Mouse (Mus musculus) effector memory CD4-positive, alpha-beta T cell, adult 5 months (primary cell): ENCODE measurements around the gene Ctnnd1. TPM values are rescaled to one million over a fixed set of nuclear protein-coding genes. Genes with fewer than 3 reads are reported as not detected.

Experiments used
- polyA plus RNA-seq: library from polyadenylated mRNA; unstranded; fragments of 100-300 nt; shearing (Covaris generic); gene quantifications from one replicate; pipeline ENCODE4 v1.2.1, GENCODE M21; 2017

Gene Ctnnd1
- polyA plus RNA-seq: 0.29 TPM

DNA sequence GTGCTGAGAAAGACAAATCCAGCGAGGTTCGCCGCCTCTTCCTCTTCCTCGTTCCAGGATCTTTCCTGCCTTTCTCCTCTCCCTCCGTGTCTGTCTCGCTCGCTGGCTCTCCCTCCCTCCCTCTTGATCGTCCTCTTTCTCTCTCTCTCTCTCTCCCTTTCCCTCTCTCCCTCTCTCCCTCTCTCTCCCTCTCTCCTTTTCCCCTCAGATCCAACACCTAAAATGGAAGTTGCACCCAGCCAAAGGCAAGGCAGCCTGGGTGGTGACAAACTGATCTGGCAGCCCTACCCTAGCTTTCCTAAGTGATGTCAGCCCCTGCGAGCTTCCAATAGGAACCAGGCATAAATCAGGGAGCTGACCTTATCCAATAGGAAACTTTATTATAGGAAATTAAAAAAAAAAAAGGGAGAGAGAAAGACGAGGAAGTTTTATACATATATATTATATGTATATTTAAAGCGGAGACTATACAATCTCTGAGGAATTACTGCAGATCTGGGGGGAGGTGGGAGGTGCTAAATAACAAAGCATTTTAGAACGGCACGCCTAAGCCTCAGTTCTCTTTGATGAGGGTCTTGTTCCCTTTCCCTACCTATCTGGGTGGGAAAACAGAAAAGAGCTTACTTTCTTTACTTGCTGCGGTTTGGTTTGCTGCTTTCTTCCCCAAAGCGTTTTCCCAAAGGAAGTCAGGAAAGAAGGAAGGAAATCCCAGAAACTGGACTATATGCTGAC, at the start of gene Ctnnd1:
TSS of gene Ctnnd1 (minus strand) at position 302 of the 732 bp plus-strand sequence.

GRCm38 (mm10) chr2:84679016-84679415, 28.5 kb upstream of the Ctnnd1 start, which contains the start of gene Tmx2:
Gene Tmx2, minus strand, starts transcription at chr2:84679140.

GRCm38 (mm10) chr2:84677968-84678880, 27.7 kb upstream of the Ctnnd1 start, which contains the start of the genes Gm28635 and Med19:
Gene Gm28635, minus strand, starts transcription at chr2:84678041.
Gene Med19, plus strand, starts transcription at chr2:84678402.

GRCm38 (mm10) chr2:84670569-84670933, 20.0 kb upstream of the Ctnnd1 start, which contains the start of gene Selenoh:
Gene Selenoh, minus strand, starts transcription at chr2:84670770.

GRCm38 (mm10) chr2:84658806-84659205, 8.2 kb upstream of the Ctnnd1 start, which contains the start of gene Btbd18:
Gene Btbd18, plus strand, starts transcription at chr2:84659079.

Other genes starting within 250 kb of the Ctnnd1 start
- gene Calcrl, start 225.4 kb downstream of the Ctnnd1 start, polyA plus RNA-seq: 27.4 TPM
- 3.7 TPM for gene Tfpi, start 174.0 kb downstream of the Ctnnd1 start, polyA plus RNA-seq
- gene Btbd18, start 8.3 kb upstream of the Ctnnd1 start, polyA plus RNA-seq: not detected
- 49.8 TPM for gene Selenoh, start 20.0 kb upstream of the Ctnnd1 start, polyA plus RNA-seq
- gene Gm28635, start 27.3 kb upstream of the Ctnnd1 start, polyA plus RNA-seq: not detected
- gene Med19, start 27.6 kb upstream of the Ctnnd1 start, polyA plus RNA-seq: 14.3 TPM
- 45.2 TPM for gene Tmx2, start 28.4 kb upstream of the Ctnnd1 start, polyA plus RNA-seq
- gene Zdhhc5, start 64.4 kb upstream of the Ctnnd1 start, polyA plus RNA-seq: 50.4 TPM
- 75.6 TPM for gene Clp1, start 76.6 kb upstream of the Ctnnd1 start, polyA plus RNA-seq
- gene Ypel4, start 83.3 kb upstream of the Ctnnd1 start, polyA plus RNA-seq: 1.5 TPM
- not detected for gene Gm19426, start 92.9 kb upstream of the Ctnnd1 start, polyA plus RNA-seq
- not detected for gene Serping1, start 124.7 kb upstream of the Ctnnd1 start, polyA plus RNA-seq
- gene Ube2l6, start 148.1 kb upstream of the Ctnnd1 start, polyA plus RNA-seq: 3.2 TPM
- not detected for gene Smtnl1, start 171.9 kb upstream of the Ctnnd1 start, polyA plus RNA-seq
- gene Timm10, start 176.2 kb upstream of the Ctnnd1 start, polyA plus RNA-seq: 13.5 TPM
- 11.1 TPM for gene Slc43a1, start 188.1 kb upstream of the Ctnnd1 start, polyA plus RNA-seq
- gene Rtn4rl2, start 235.9 kb upstream of the Ctnnd1 start, polyA plus RNA-seq: not detected